Mouse (Mus musculus) heart, embryonic 10.5 days (tissue): Measurements from ENCODE around the gene Fmo3. TPM values are rescaled to one million over a fixed set of nuclear protein-coding genes. Genes with fewer than 3 reads are reported as not detected.

Experiments
- DNase-seq: peaks from one replicate; pipeline ENCODE4 v3.0.0-alpha.2; 2017; ENCODE audit warnings: low spot score
- H3K27ac ChIP-seq: fragments of 300-500 bp; sonication (generic); 2 replicates; pipeline ENCODE4 v1.5.1; 2016; ENCODE audit warnings: mild to moderate bottlenecking
- H3K27me3 ChIP-seq: fragments of 300-500 bp; sonication (generic); 2 replicates; pipeline ENCODE4 v1.6.1; 2016; ENCODE audit warnings: mild to moderate bottlenecking; ENCODE audit not compliant: poor library complexity, insufficient read depth, severe bottlenecking
- H3K36me3 ChIP-seq: fragments of 300-500 bp; sonication (generic); 2 replicates; pipeline ENCODE4 v1.6.1; 2016; ENCODE audit warnings: mild to moderate bottlenecking, moderate library complexity
- H3K4me1 ChIP-seq: fragments of 300-500 bp; sonication (generic); 2 replicates; pipeline ENCODE4 v1.6.1; 2016; ENCODE audit warnings: mild to moderate bottlenecking
- H3K4me3 ChIP-seq: fragments of 300-500 bp; sonication (generic); 2 replicates; pipeline ENCODE4 v1.5.1; 2016; ENCODE audit warnings: mild to moderate bottlenecking, moderate library complexity
- H3K9me3 ChIP-seq: fragments of 300-500 bp; sonication (generic); 2 replicates; pipeline ENCODE4 v1.6.1; 2016; ENCODE audit warnings: mild to moderate bottlenecking, moderate library complexity
- WGBS: fragments of 180-500 bp; shearing (Covaris S2); methylation state at CpG from one replicate; pipeline ENCODE4 v1.1.7; 2016; 5-methylcytosine and 5-hydroxymethylcytosine counted together
- polyA plus RNA-seq: library from polyadenylated mRNA; unstranded; fragments of >200 nt; fragmentation: Nextera tagmentation; extraction: Ambion mirVana; gene quantifications from 2 replicates; pipeline ENCODE4 v1.2.1, GENCODE M21; 2016

Fmo3 gene
- polyA plus RNA-seq: not detected in 2 replicates

GRCm38 (mm10) chr1:162984428-162984827 is at the start of gene Fmo3:
Gene Fmo3 (minus strand): TSS chr1:162984528.
- Histone ChIP-seq H3K36me3 (no peaks in the 10 kb centered on the region), H3K27me3 (no peaks in the 10 kb centered on the region), H3K4me1 (no peaks in the 10 kb centered on the region), H3K9me3 (no peaks in the 10 kb centered on the region), H3K4me3 (no peak within 1 kb of the TSS), H3K27ac (no peak within 1 kb of the TSS)
- DNase-seq: no peak
- 63% methylated on average over 1 of the region's 1 CpGs for WGBS

GRCm38 (mm10) chr1:163023075-163023474 is 38.7 kb upstream of the Fmo3 start:
- H3K27me3 ChIP-seq: no peaks in the 10 kb centered on the region
- no peaks in the 10 kb centered on the region for H3K9me3 ChIP-seq
- no peak overlapping the region for H3K4me3 ChIP-seq
- H3K27ac ChIP-seq: no peak overlapping the region
- no peaks in the 10 kb centered on the region for H3K36me3 ChIP-seq
- DNase-seq: no peak
- no peaks in the 10 kb centered on the region for H3K4me1 ChIP-seq

GRCm38 (mm10) chr1:163009220-163009619 is 24.9 kb upstream of the Fmo3 start:
- Histone ChIP-seq H3K4me3 (no peak overlapping the region), H3K27me3 (no peaks in the 10 kb centered on the region), H3K4me1 (no peaks in the 10 kb centered on the region), H3K9me3 (no peaks in the 10 kb centered on the region), H3K27ac (no peak overlapping the region), H3K36me3 (no peaks in the 10 kb centered on the region)
- DNase-seq: no peak
- WGBS: 61% methylated on average over 3 of the region's 3 CpGs

- no peak overlapping the region for H3K4me3 ChIP-seq
- 88% methylated on average over 2 of the region's 2 CpGs for WGBS
- H3K27me3 ChIP-seq: no peaks in the 10 kb centered on the region
- H3K4me1 ChIP-seq: no peaks in the 10 kb centered on the region
- H3K36me3 ChIP-seq: no peaks in the 10 kb centered on the region
- no peaks in the 10 kb centered on the region for H3K9me3 ChIP-seq
- no peak overlapping the region for H3K27ac ChIP-seq
- DNase-seq: no peak
Observed at GRCm38 (mm10) chr1:163003496-163003895, 19.2 kb upstream of the Fmo3 start.

- no peak overlapping the region for H3K27ac ChIP-seq
- DNase-seq: no peak
- no peaks in the 10 kb centered on the region for H3K27me3 ChIP-seq
- no peaks in the 10 kb centered on the region for H3K4me1 ChIP-seq
- H3K9me3 ChIP-seq: no peaks in the 10 kb centered on the region
- 75% methylated on average over 4 of the region's 4 CpGs for WGBS
- no peaks in the 10 kb centered on the region for H3K36me3 ChIP-seq
- H3K4me3 ChIP-seq: no peak overlapping the region
Observed at GRCm38 (mm10) chr1:163001271-163001829, 17.0 kb upstream of the Fmo3 start.

GRCm38 (mm10) chr1:162987546-162987945 is 3.2 kb upstream of the Fmo3 start:
- H3K4me1 ChIP-seq: no peaks in the 10 kb centered on the region
- H3K4me3 ChIP-seq: no peak overlapping the region
- 86% methylated on average over 3 of the region's 3 CpGs for WGBS
- no peaks in the 10 kb centered on the region for H3K27me3 ChIP-seq
- H3K27ac ChIP-seq: no peak overlapping the region
- no peaks in the 10 kb centered on the region for H3K9me3 ChIP-seq
- no peak for DNase-seq
- no peaks in the 10 kb centered on the region for H3K36me3 ChIP-seq

GRCm38 (mm10) chr1:162986777-162987176 is 2.4 kb upstream of the Fmo3 start:
- Histone ChIP-seq H3K9me3 (no peaks in the 10 kb centered on the region), H3K27me3 (no peaks in the 10 kb centered on the region), H3K4me3 (no peak overlapping the region), H3K4me1 (no peaks in the 10 kb centered on the region), H3K27ac (no peak overlapping the region), H3K36me3 (no peaks in the 10 kb centered on the region)
- WGBS: 81% methylated on average over 1 of the region's 1 CpGs
- no peak for DNase-seq

- H3K4me1 ChIP-seq: no peaks in the 10 kb centered on the region
- no peaks in the 10 kb centered on the region for H3K36me3 ChIP-seq
- H3K27me3 ChIP-seq: no peaks in the 10 kb centered on the region
- no peak for DNase-seq
- no peak overlapping the region for H3K4me3 ChIP-seq
- H3K27ac ChIP-seq: no peak overlapping the region
- H3K9me3 ChIP-seq: no peaks in the 10 kb centered on the region
- WGBS: 71% methylated on average over 2 of the region's 2 CpGs
Observed at GRCm38 (mm10) chr1:162986121-162986748, 1.9 kb upstream of the Fmo3 start.

GRCm38 (mm10) chr1:162963556-162963955 is 20.8 kb downstream of the Fmo3 start:
- Histone ChIP-seq H3K9me3 (no peaks in the 10 kb centered on the region), H3K4me1 (no peaks in the 10 kb centered on the region), H3K36me3 (no peaks in the 10 kb centered on the region), H3K27ac (no peak overlapping the region), H3K4me3 (no peak overlapping the region), H3K27me3 (no peaks in the 10 kb centered on the region)
- no peak for DNase-seq
- 63% methylated on average over 2 of the region's 2 CpGs for WGBS

GRCm38 (mm10) chr1:162957422-162957821 is 26.9 kb downstream of the Fmo3 start:
- WGBS: 84% methylated on average over 1 of the region's 1 CpGs
- H3K9me3 ChIP-seq: no peaks in the 10 kb centered on the region
- H3K27me3 ChIP-seq: no peaks in the 10 kb centered on the region
- H3K27ac ChIP-seq: no peak overlapping the region
- H3K4me3 ChIP-seq: no peak overlapping the region
- no peaks in the 10 kb centered on the region for H3K4me1 ChIP-seq
- no peak for DNase-seq
- H3K36me3 ChIP-seq: no peaks in the 10 kb centered on the region

- no peaks in the 10 kb centered on the region for H3K9me3 ChIP-seq
- WGBS: 59% methylated on average over 2 of the region's 2 CpGs
- no peak overlapping the region for H3K4me3 ChIP-seq
- no peak for DNase-seq
- no peak overlapping the region for H3K27ac ChIP-seq
- H3K36me3 ChIP-seq: no peaks in the 10 kb centered on the region
- no peaks in the 10 kb centered on the region for H3K27me3 ChIP-seq
- no peaks in the 10 kb centered on the region for H3K4me1 ChIP-seq
Observed at GRCm38 (mm10) chr1:162953079-162953478, 31.2 kb downstream of the Fmo3 start.

GRCm38 (mm10) chr1:162949763-162950162 is 34.6 kb downstream of the Fmo3 start:
- 84% methylated on average over 1 of the region's 1 CpGs for WGBS
- no peak for DNase-seq
- H3K36me3 ChIP-seq: no peaks in the 10 kb centered on the region
- no peaks in the 10 kb centered on the region for H3K9me3 ChIP-seq
- no peaks in the 10 kb centered on the region for H3K27me3 ChIP-seq
- no peak overlapping the region for H3K4me3 ChIP-seq
- no peak overlapping the region for H3K27ac ChIP-seq
- H3K4me1 ChIP-seq: no peaks in the 10 kb centered on the region

- 88% methylated on average over 6 of the region's 6 CpGs for WGBS
- Histone ChIP-seq H3K9me3 (no peaks in the 10 kb centered on the region), H3K4me1 (no peaks in the 10 kb centered on the region), H3K36me3 (no peaks in the 10 kb centered on the region), H3K4me3 (no peak overlapping the region), H3K27me3 (no peaks in the 10 kb centered on the region), H3K27ac (no peak overlapping the region)
- no peak for DNase-seq
Observed at GRCm38 (mm10) chr1:162947934-162948333, 36.4 kb downstream of the Fmo3 start.
